Mouse (Mus musculus) cerebellum, postnatal 36 days (tissue): ENCODE measurements around the gene Bptf.
"Not testable (repeated sequence)": the region's sequence is repeated elsewhere in the genome, so short reads cannot be mapped to it uniquely, and the experiment has no call there.

ENCODE experiments used
- DNase-seq, 2 experiments: peaks; one replicate each; pipeline ENCODE4 v3.0.0; 2021 to 2022; ENCODE audit warnings: mixed read lengths in 2 of 2

Gene Bptf

GRCm38 (mm10) chr11:107131749-107132421 lies at the start of gene Bptf:
Gene Bptf (minus strand): TSS chr11:107132127.
- DNase-seq = peak; percentile 84 to 92

- DNase-seq = no peak
Measured at GRCm38 (mm10) chr11:107161215-107161614, 29.3 kb upstream of the Bptf start.

GRCm38 (mm10) chr11:107159034-107159433 lies 27.1 kb upstream of the Bptf start:
- no peak for DNase-seq

GRCm38 (mm10) chr11:107156977-107157642 lies 25.2 kb upstream of the Bptf start:
- DNase-seq = no peak

GRCm38 (mm10) chr11:107155292-107155691 lies 23.4 kb upstream of the Bptf start:
- DNase-seq = no peak

GRCm38 (mm10) chr11:107154431-107154830 lies 22.5 kb upstream of the Bptf start:
- DNase-seq = no peak

- DNase-seq = no peak
Measured at GRCm38 (mm10) chr11:107153645-107154044, 21.7 kb upstream of the Bptf start.

GRCm38 (mm10) chr11:107151809-107152208 lies 19.9 kb upstream of the Bptf start:
- DNase-seq = no peak

- DNase-seq = not testable (repeated sequence)
Measured at GRCm38 (mm10) chr11:107143956-107144355, 12.0 kb upstream of the Bptf start.

GRCm38 (mm10) chr11:107142382-107142781 lies 10.5 kb upstream of the Bptf start:
- DNase-seq = no peak

- no peak for DNase-seq
Measured at GRCm38 (mm10) chr11:107140756-107141155, 8.8 kb upstream of the Bptf start.

- DNase-seq = peak; percentile 16 to 17
Measured at GRCm38 (mm10) chr11:107138633-107139032, 6.7 kb upstream of the Bptf start.

GRCm38 (mm10) chr11:107137593-107137992 lies 5.7 kb upstream of the Bptf start:
- DNase-seq = no peak

GRCm38 (mm10) chr11:107136458-107136857 lies 4.5 kb upstream of the Bptf start:
- DNase-seq = not testable (repeated sequence)

GRCm38 (mm10) chr11:107135741-107136140 lies 3.8 kb upstream of the Bptf start:
- no peak for DNase-seq

GRCm38 (mm10) chr11:107132426-107132825 lies 499 bp upstream of the Bptf start:
- no peak for DNase-seq

- peak; percentile 63 to 70 for DNase-seq
Measured at GRCm38 (mm10) chr11:107130879-107131748, 813 bp downstream of the Bptf start.

GRCm38 (mm10) chr11:107130221-107130788 lies 1.6 kb downstream of the Bptf start:
- no peak for DNase-seq

- no peak for DNase-seq
Measured at GRCm38 (mm10) chr11:107129641-107130040, 2.3 kb downstream of the Bptf start.

GRCm38 (mm10) chr11:107126716-107127115 lies 5.2 kb downstream of the Bptf start:
- DNase-seq = not testable (repeated sequence)

- DNase-seq = no peak
Measured at GRCm38 (mm10) chr11:107125011-107125410, 6.9 kb downstream of the Bptf start.

- DNase-seq = peak; percentile 50
Measured at GRCm38 (mm10) chr11:107124327-107124731, 7.6 kb downstream of the Bptf start.

GRCm38 (mm10) chr11:107117789-107118188 lies 14.1 kb downstream of the Bptf start:
- no peak for DNase-seq
